Mouse (Mus musculus) leukemia stem cell, adult 10-12 weeks (primary cell): ENCODE data around the gene Hacd4. TPM values are rescaled to one million over a fixed set of nuclear protein-coding genes. Genes with fewer than 3 reads are reported as not detected.

ENCODE experiments used
- polyA plus RNA-seq: library from polyadenylated mRNA; stranded (reverse); fragments of >175 nt; gene quantifications from 2 replicates; pipeline ENCODE4 v1.2.3, GENCODE M21; 2012; ENCODE audit warnings: low replicate concordance

The Hacd4 gene
- polyA plus RNA-seq: 0.36 TPM in 1 of 2 replicates, not detected in the other

DNA sequence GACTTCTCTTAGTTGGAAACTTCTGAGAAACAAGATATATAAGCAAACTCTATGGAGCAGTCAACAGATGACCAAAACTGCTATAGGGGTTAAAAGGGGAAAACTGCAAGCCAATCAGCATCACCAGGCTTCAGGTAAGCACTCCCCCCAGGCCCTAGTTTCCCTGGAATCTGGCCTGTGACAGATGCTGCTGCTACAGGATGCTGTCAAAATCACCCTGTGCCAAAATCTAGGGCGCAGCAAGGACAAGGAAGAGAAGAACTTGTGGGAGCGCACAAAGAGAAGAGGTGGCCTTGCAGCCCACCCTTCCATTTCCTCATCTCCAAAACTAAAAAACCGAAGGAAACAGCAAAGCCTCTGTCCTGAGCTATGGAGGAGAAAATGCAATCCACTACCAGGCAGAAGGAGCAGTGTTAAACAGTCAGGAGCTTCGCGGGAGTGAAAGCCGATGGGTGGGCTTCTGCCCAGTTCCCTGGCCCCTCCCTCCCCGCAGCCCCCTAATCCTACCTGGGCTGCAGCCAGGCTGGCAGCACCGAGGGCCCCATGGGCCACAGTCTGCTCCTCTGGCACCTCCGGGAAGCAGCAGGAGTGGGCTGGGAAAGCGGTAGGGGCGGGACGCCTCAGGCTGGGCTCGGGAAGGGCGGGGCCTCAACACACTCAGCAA, at the start of gene Hacd4:
Gene Hacd4, minus strand, starts transcription at position 603 of the 664 bp plus-strand sequence.

Other genes starting within 250 kb of the Hacd4 start
- not detected in 2 replicates for gene Ifnb1, start 83.8 kb upstream of the Hacd4 start, polyA plus RNA-seq
- gene Ifna15, start 119.3 kb upstream of the Hacd4 start, polyA plus RNA-seq: not detected in 2 replicates
- gene Ifna14, start 132.9 kb upstream of the Hacd4 start, polyA plus RNA-seq: not detected in 2 replicates
- gene Ifna9, start 153.5 kb upstream of the Hacd4 start, polyA plus RNA-seq: not detected in 2 replicates
- not detected in 2 replicates for gene Ifna12, start 164.4 kb upstream of the Hacd4 start, polyA plus RNA-seq
- gene C87499, start 195.5 kb upstream of the Hacd4 start, polyA plus RNA-seq: not detected in 2 replicates
- gene Ifna13, start 205.5 kb upstream of the Hacd4 start, polyA plus RNA-seq: not detected in 2 replicates
- not detected in 2 replicates for gene Ifna16, start 238.0 kb upstream of the Hacd4 start, polyA plus RNA-seq
- gene Ifna2, start 245.0 kb upstream of the Hacd4 start, polyA plus RNA-seq: not detected in 2 replicates